Mouse (Mus musculus) kidney, adult 2 months (tissue): ENCODE data around the gene Pkp1. TPM values are rescaled to one million over a fixed set of nuclear protein-coding genes. Genes with fewer than 3 reads are reported as not detected.

Experiments used
- DNase-seq: peaks from one replicate; pipeline ENCODE4 v3.0.0; 2021
- H3K27ac ChIP-seq: fragments of 200-500 bp; 2 replicates; pipeline ENCODE4 v1.5.1; 2012; ENCODE audit warnings: low read depth, low read length, control low read depth, inconsistent platforms; ENCODE audit not compliant: insufficient read depth
- H3K27me3 ChIP-seq: fragments of 200-500 bp; replicated peaks from 2 replicates; pipeline ENCODE4 v1.6.1; 2012; ENCODE audit warnings: mild to moderate bottlenecking, moderate library complexity, low read length, inconsistent platforms; ENCODE audit not compliant: control insufficient read depth, insufficient read depth
- H3K36me3 ChIP-seq: fragments of 200-500 bp; 2 replicates; pipeline ENCODE4 v1.6.1; 2012; ENCODE audit warnings: mild to moderate bottlenecking, moderate library complexity, low read length, inconsistent platforms; ENCODE audit not compliant: control insufficient read depth, insufficient read depth
- H3K4me1 ChIP-seq: fragments of 200-500 bp; 2 replicates; pipeline ENCODE4 v1.6.1; 2011; ENCODE audit warnings: low read length; ENCODE audit not compliant: control insufficient read depth, insufficient read depth
- H3K4me3 ChIP-seq: fragments of 200-500 bp; 2 replicates; pipeline ENCODE4 v1.5.1; 2011; ENCODE audit warnings: mild to moderate bottlenecking, low read depth, low read length, control low read depth; ENCODE audit not compliant: insufficient read depth
- CTCF ChIP-seq: fragments of 200-500 bp; conservative IDR thresholded peaks from 2 replicates; pipeline ENCODE4 v1.5.1; 2011; ENCODE audit warnings: low read depth, mild to moderate bottlenecking, control low read depth, low read length, moderate library complexity, mixed read lengths; ENCODE audit not compliant: insufficient read depth, insufficient read length
- POLR2A ChIP-seq: fragments of 200-500 bp; IDR thresholded peaks from one replicate; pipeline ENCODE4 v1.6.1; 2011; ENCODE audit warnings: low read depth, low read length, control low read depth
- WGBS: fragments of 180-500 bp; shearing (Covaris S2); methylation state at CpG from one replicate; pipeline ENCODE4 v1.1.7; 2018; 5-methylcytosine and 5-hydroxymethylcytosine counted together
- polyA plus RNA-seq: library from polyadenylated mRNA; depleted of rRNA; stranded (reverse); fragments of >200 nt; gene quantifications from 2 replicates; pipeline ENCODE4 v1.2.3, GENCODE M21; 2012

The Pkp1 gene
- polyA plus RNA-seq, 1 experiment, result 0.14 TPM

DNA sequence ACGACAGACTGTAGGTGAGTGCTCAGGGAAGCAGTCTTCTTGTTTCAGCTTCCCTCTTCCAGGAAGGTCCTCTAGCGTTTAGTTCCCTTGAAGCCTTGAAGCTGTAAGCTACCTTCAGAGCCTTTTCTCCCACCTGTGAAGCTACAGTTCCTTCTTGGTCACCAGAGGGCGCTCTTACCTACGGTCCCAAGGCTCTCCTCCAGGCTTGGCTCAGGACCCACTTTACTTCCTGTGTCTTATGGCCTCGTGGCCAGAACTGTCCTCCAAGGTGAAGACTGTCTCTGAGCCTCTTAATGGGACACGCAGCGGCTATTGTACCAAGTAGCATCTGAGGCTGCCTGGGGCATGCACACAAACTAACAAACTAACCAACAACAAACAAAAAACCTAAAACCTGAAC lies 26.7 kb upstream of the Pkp1 start:
- DNase-seq, result peak; percentile 65
- WGBS, result 9% methylated on average over 7 of the region's 7 CpGs

DNA sequence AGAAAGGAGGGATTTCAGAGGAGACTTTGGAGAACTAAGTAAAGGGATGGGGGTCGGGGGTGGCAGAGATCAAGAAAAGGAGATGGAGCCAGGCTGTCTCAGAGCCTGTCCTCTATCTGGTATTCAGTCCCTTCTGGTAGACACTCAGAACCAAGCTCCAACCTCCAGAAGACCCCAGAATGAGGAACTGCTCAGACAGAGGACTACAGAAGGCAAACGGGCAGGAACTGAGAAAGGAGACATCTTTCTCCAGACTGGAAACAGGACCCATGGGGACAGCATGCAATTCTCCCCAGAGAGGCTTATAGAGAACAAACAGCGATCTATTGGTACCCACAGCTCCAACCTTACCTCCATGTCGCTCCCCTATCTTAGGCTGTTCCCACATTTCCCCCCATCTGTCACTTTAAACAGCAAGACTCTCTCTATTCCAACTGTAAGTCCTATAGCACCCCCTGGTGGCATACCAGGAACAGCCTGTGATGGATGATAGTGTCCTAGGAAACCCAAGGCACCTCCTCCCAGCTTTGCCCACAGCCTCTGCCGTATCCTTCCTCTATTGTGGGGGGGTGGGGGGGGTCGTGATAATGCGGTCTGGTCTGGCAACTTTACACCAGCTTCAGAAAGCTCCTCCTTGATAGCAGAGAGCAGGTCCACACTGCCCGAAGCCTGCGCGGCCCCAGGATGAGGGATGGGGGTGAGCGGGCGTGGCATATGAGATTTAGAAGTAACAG lies 25.7 kb upstream of the Pkp1 start:
- peak; percentile 75 for DNase-seq
- no peaks in the 10 kb centered on the region for H3K27me3 ChIP-seq
- no peak overlapping the region for H3K4me3 ChIP-seq
- no peaks in the 10 kb centered on the region for H3K36me3 ChIP-seq
- no peak overlapping the region for H3K27ac ChIP-seq
- no peaks in the 10 kb centered on the region for H3K4me1 ChIP-seq
- WGBS, result 45% methylated on average over 12 of the region's 12 CpGs
- TF ChIP-seq POLR2A, result no peak
- peak; percentile 59 for TF ChIP-seq CTCF

More for the DNA sequence above, 26.7 kb upstream of the Pkp1 start:
- TF ChIP-seq CTCF, result peak; percentile 79
- no peak for TF ChIP-seq POLR2A
- Histone ChIP-seq H3K27ac (no peak overlapping the region), H3K4me3 (no peak overlapping the region), H3K36me3 (no peaks in the 10 kb centered on the region), H3K4me1 (no peaks in the 10 kb centered on the region), H3K27me3 (no peaks in the 10 kb centered on the region)

DNA sequence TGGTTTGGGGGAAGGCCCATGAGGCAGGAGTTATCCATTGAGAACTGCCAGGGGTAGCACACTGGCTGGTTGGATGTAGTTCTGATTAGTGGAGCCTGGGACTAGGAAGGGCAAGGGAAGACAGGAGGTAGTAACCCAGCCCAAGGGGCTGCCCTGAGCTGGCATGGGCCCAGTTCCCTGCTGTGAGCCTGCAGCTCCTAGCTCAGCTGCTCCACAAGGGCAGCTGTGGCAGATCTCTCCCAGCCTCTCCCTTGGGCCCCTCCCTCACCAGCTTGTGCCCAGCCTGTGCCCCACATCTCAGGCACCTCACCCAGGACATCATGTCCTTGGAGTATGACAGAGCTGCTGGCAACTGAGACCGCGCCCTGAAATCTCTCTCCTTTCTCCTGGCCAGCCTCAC lies 24.7 kb upstream of the Pkp1 start:
- Histone ChIP-seq H3K4me3 (no peak overlapping the region), H3K4me1 (no peaks in the 10 kb centered on the region), H3K27me3 (no peaks in the 10 kb centered on the region), H3K27ac (no peak overlapping the region), H3K36me3 (no peaks in the 10 kb centered on the region)
- DNase-seq, result no peak
- TF ChIP-seq CTCF, result no peak
- no peak for TF ChIP-seq POLR2A
- WGBS, result 100% methylated on average over 2 of the region's 2 CpGs

DNA sequence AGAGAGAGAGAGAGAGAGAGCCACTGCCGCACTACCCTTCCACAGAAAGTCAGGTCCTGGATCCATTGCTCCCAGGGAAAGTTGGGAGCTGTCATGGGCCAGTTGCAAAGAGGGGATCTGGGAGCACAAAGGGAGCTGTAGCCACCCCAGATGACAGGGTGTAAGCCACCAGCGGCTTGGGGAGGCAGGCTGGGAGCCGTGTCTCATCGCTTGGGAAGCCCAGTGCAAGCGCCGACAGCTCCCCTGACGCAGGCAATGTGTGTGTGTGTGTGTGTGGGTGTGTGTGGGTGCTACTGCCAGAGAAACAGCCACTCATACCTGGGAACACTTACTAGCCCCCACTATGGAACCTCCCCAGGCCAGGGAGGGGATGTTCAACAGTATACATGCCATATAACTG lies 23.1 kb upstream of the Pkp1 start:
- Histone ChIP-seq H3K4me3 (no peak overlapping the region), H3K36me3 (no peaks in the 10 kb centered on the region), H3K27me3 (no peaks in the 10 kb centered on the region), H3K4me1 (no peaks in the 10 kb centered on the region), H3K27ac (no peak overlapping the region)
- WGBS, result 46% methylated on average over 7 of the region's 7 CpGs
- TF ChIP-seq CTCF (no peak), POLR2A (no peak)
- DNase-seq, result no peak

DNA sequence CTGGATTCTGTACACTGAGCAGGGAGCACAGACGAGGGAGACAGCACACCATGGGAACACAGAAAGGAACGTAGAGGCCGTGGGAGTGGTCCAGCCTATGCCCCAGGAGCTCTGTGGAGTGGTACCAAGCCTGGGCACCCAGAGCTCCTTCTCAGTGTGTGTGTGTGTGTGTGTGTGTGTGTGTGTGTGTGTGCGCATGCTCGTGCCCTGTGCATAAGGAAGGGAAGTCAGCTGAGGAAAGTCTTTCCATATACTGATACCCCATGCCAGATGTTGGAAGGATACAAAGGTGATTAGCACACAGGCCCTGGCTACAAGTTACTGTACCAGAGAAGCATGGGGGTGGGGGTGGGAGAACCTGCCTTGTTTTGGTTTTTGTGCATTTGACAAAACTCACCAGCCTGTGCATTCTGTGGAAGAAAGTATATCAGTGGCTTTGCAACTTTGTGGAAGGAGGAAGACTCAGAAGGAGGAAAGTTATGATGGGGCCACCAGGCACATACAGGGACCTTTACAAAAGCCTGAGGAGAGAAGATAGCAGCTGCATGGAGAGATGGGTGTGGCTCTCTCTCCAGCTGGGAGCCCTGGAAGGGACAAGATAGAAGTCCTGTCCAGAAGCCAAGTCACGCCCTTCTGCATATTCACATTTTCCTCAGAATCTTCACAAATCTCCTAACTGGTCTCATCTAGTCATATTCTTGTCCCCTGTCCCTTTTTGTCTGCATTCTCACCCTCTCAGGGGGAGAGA lies 22.4 kb upstream of the Pkp1 start:
- DNase-seq, result no peak
- Histone ChIP-seq H3K36me3 (no peaks in the 10 kb centered on the region), H3K27ac (no peak overlapping the region), H3K27me3 (no peaks in the 10 kb centered on the region), H3K4me1 (no peaks in the 10 kb centered on the region), H3K4me3 (no peak overlapping the region)
- 74% methylated on average over 6 of the region's 6 CpGs for WGBS
- TF ChIP-seq CTCF, result no peak
- no peak for TF ChIP-seq POLR2A

DNA sequence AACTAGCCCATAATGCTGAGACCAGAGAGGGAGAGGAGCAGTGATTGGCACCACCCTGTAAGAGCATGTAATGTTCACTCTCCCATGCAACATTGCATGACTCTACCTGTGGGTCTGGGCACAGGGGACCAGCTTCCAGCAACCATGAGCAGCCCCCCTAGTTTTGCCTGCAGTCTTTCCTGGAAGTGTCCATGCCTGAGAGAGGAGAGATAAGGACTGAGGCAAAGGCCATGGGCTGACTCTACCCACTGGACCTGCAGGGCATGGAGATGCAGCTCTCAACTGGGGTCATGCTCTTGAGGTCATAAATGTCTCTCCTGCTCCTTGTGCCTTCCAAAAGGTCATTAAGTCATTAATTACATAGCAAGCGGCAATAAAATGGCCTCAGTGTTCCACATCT lies 17.1 kb upstream of the Pkp1 start:
- TF ChIP-seq POLR2A, result no peak
- no peak for TF ChIP-seq CTCF
- no peak overlapping the region for H3K4me3 ChIP-seq
- DNase-seq, result no peak
- 50% methylated on average over 1 of the region's 1 CpGs for WGBS
- no peaks in the 10 kb centered on the region for H3K36me3 ChIP-seq
- no peaks in the 10 kb centered on the region for H3K4me1 ChIP-seq
- H3K27me3 ChIP-seq, result no peaks in the 10 kb centered on the region
- no peak overlapping the region for H3K27ac ChIP-seq

DNA sequence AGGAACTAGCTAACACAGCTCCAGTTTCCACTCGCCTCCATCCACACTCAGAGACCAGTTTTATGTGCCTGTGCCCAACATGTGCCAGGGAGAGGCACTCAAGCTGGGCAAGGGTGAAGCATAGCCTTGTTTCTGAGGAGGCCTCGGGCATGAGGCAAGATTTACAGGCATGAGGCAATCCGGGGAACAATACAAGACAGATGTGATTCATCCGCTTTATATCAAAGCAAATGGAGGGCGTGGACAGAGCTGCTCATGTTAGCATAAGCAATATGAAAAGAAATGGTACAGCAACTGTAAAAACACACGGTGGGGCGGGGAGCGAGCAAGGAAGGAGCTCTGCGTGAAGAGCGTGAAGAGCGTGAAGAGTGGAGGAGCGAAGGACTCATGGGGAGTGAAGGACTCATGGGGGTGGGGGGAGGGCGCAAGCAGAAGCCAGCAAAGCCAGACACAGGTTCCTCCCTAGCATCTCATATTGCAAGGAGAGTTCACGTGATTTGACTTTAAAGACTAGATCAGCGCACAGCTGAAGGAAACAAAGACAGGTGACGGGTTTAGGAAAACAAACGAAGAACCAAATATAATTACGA lies 14.8 kb upstream of the Pkp1 start:
- no peaks in the 10 kb centered on the region for H3K27me3 ChIP-seq
- no peak overlapping the region for H3K4me3 ChIP-seq
- H3K27ac ChIP-seq, result no peak overlapping the region
- DNase-seq, result no peak
- no peaks in the 10 kb centered on the region for H3K4me1 ChIP-seq
- TF ChIP-seq CTCF, result no peak
- TF ChIP-seq POLR2A, result no peak
- no peaks in the 10 kb centered on the region for H3K36me3 ChIP-seq
- WGBS, result 43% methylated on average over 18 of the region's 18 CpGs
